10 mouse cellular contexts compared by ENCODE assay signal in the genomic region with DNA sequence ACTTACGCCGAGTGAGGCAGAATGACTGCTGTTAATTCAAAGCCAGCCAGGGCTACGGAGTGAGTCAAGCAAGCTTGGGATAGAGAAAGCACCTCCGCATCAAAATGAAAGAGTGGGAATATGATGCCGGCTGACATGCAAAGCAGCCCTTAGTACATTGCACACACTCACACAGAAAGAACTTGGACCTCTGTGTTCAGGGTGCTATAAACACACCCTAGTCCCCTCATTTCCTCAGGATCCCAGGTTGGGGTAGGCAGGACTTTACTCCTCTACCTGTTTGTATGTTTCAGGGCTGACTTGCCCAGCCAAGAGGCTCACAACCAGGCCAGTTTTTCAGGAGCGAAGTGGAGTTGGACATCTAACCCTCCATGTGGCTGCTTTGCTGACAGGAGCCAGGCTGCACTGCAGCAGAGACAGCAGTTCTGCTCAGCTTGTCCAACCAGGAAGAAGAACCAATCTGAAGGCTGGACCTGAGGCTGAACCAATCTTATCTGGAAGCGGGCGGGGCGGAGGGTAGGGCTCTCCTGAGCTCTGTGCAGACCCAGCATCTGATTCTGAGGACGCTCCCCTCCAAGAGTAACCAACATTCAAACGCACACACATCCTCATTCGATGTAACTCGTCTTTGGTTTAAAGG. TPM values are rescaled to one million over a fixed set of nuclear protein-coding genes. Genes with fewer than 3 reads are reported as not detected.
DNase-seq lines count a peak whose midpoint lies in the region; ATAC-seq and TF ChIP-seq lines count a peak whose summit lies in the region.
"Had no signal": no experiment of that assay in that cellular context is flagged by ENCODE, and none has a peak within 500 bp of the region (broad histone marks: within the 10 kb centered on the region; RNA-seq: fewer than 3 reads in every experiment).

No protein-coding gene starts in this region.

- no peak overlapping the region for H3K27ac ChIP-seq in gastrocnemius, adult 2 months
- H3K27ac ChIP-seq in heart, adult 2 months, result no peak overlapping the region; the same call in 1 of the 2 replicates
- peak overlapping the region; percentile 14 for H3K27ac ChIP-seq in kidney, embryonic 15.5 days
- H3K27ac ChIP-seq in hindbrain, embryonic 10.5 days, result no peak overlapping the region
- no peak overlapping the region for H3K27ac ChIP-seq in layer of hippocampus, adult 2 months

- no peak for TF ChIP-seq CTCF in gastrocnemius, adult 2 months (IDR thresholded peaks at IDR 0.05)
- TF ChIP-seq CTCF in heart, adult 2 months (IDR thresholded peaks at IDR 0.05), result no peak
- TF ChIP-seq CTCF in layer of hippocampus, adult 2 months (conservative IDR thresholded peaks at IDR 0.05), result no peak

- peak; percentile 54 for DNase-seq in gastrocnemius, adult 2 months
- DNase-seq in gastrocnemius, postnatal 25 days, result no peak
- peak in 1 of 2 experiments; percentile 46 for DNase-seq in heart, adult 2 months
- peak; percentile 52 for DNase-seq in ovary, postnatal 36 days (ENCODE audit: low spot score)
- no peak for DNase-seq in hindbrain, embryonic 10.5 days (ENCODE audit: low spot score)
- no peak for DNase-seq in layer of hippocampus, adult 2 months (ENCODE audit: low spot score in 2 of 2)
- no peak for DNase-seq in layer of hippocampus, postnatal 25 days (ENCODE audit: extremely low spot score in 1 of 2, low spot score in 1 of 2)
- DNase-seq: spleen, adult 18-20 months had no signal

- 0 out of 2 replicates have a peak, but pooled peaks have one; percentile 24 for TF ChIP-seq POLR2A in heart, adult 2 months (IDR thresholded peaks at IDR 0.05; ENCODE audit: insufficient read depth, low read depth, low read length)

- intact Hi-C loops in gastrocnemius, adult 2 months (cut with DNase I), result loop anchor here (10.0 kb wide), 1 partner anchor 375 kb away; a partner anchor contains a TSS
- intact Hi-C loops in heart, adult 2 months (cut with DNase I), result no loop called here

- peak overlapping the region; percentile 47 for H3K4me3 ChIP-seq in gastrocnemius, adult 2 months
- H3K4me3 ChIP-seq in heart, adult 2 months, result no peak overlapping the region
- H3K4me3 ChIP-seq in kidney, embryonic 15.5 days (replicated peaks), result no peak overlapping the region
- H3K4me3 ChIP-seq in hindbrain, embryonic 10.5 days, result no peak overlapping the region
- no peak overlapping the region for H3K4me3 ChIP-seq in layer of hippocampus, adult 2 months
- H3K4me3 ChIP-seq: megakaryocyte, embryonic 14.5 days had no signal

- no peaks in the 10 kb centered on the region for H3K79me2 ChIP-seq in heart, adult 2 months (replicated peaks; ENCODE audit: control insufficient read depth, insufficient read depth, low read length)

- H3K4me2 ChIP-seq in kidney, embryonic 15.5 days, result no peak overlapping the region

- no peaks in the 10 kb centered on the region for H3K36me3 ChIP-seq in heart, adult 2 months (ENCODE audit: control insufficient read depth, insufficient read depth, low read length)
- peaks cover 17% of the 10 kb centered on the region for H3K36me3 ChIP-seq in kidney, embryonic 15.5 days
- peaks cover 21% of the 10 kb centered on the region for H3K36me3 ChIP-seq in hindbrain, embryonic 10.5 days

- 56% methylated on average over 13 of the region's 13 CpGs for WGBS in heart, adult 2 months
- WGBS in kidney, embryonic 15.5 days, result 57% methylated on average over 13 of the region's 13 CpGs
- WGBS in hindbrain, embryonic 10.5 days, result 80% methylated on average over 13 of the region's 13 CpGs

- no peaks in the 10 kb centered on the region for H3K27me3 ChIP-seq in heart, adult 2 months (ENCODE audit: control insufficient read depth, insufficient read depth, low read length)
- no peaks in the 10 kb centered on the region for H3K27me3 ChIP-seq in kidney, embryonic 15.5 days
- H3K27me3 ChIP-seq in hindbrain, embryonic 10.5 days (ENCODE audit: insufficient read depth, poor library complexity, severe bottlenecking), result no peaks in the 10 kb centered on the region

- H3K9me3 ChIP-seq in kidney, embryonic 15.5 days (replicated peaks), result no peaks in the 10 kb centered on the region
- no peaks in the 10 kb centered on the region for H3K9me3 ChIP-seq in hindbrain, embryonic 10.5 days
- H3K9me3 ChIP-seq: megakaryocyte, embryonic 14.5 days had no signal

- no peaks in the 10 kb centered on the region; the same call in 1 of the 2 replicates for H3K4me1 ChIP-seq in heart, adult 2 months (ENCODE audit: control insufficient read depth, insufficient read depth, low read length)
- H3K4me1 ChIP-seq in kidney, embryonic 15.5 days, result peaks cover 17% of the 10 kb centered on the region; the same call in 1 of the 2 replicates
- peaks cover 7% of the 10 kb centered on the region for H3K4me1 ChIP-seq in hindbrain, embryonic 10.5 days (replicated peaks)

- ATAC-seq in kidney, embryonic 15.5 days (replicated peaks; ENCODE audit: low FRiP score), result 0 out of 2 replicates have a peak, but pooled peaks have one; percentile 30

- no peak overlapping the region for H3K9ac ChIP-seq in heart, adult 2 months (ENCODE audit: low read depth, low read length)
- H3K9ac ChIP-seq in kidney, embryonic 15.5 days, result no peak overlapping the region

- no peak for TF ChIP-seq EP300 in heart, adult 2 months (IDR thresholded peaks at IDR 0.05; ENCODE audit: insufficient read depth, low read depth, low read length)

RNA-seq across cellular contexts. Expression of a gene that starts 17.1 kb away (rescaled TPM):
- 1 to 10 TPM; 3.8 to 5.6 TPM for total RNA-seq in gastrocnemius, adult 2 months (2021)
- 1 to 10 TPM; 3.5 to 5.5 TPM for total RNA-seq in gastrocnemius, postnatal 25 days (2021)
- total RNA-seq in heart, adult 2 months (2021), result 1 to 10 TPM; 4.1 to 4.6 TPM
- polyA plus RNA-seq in heart, adult 2 months (2012; rRNA removed), result 25.9 and 26.3 TPM in 2 replicates
- polyA plus RNA-seq in kidney, embryonic 15.5 days (2015; fragmentation: Nextera tagmentation; extraction: Ambion mirVana), result 59.3 and 66.2 TPM in 2 replicates
- 53.3 and 58.7 TPM in 2 replicates for polyA plus RNA-seq in hindbrain, embryonic 10.5 days (2016; fragmentation: Nextera tagmentation; extraction: Ambion mirVana)
- total RNA-seq in layer of hippocampus, adult 2 months (2021), result 10 to 100 TPM; 74.0 to 76.7 TPM
- total RNA-seq in layer of hippocampus, postnatal 25 days (2021), result 10 to 100 TPM; 69.8 to 76.2 TPM

RNA-seq across cellular contexts. Expression of a gene that starts 23.2 kb away (rescaled TPM):
- under 1 TPM; 0.26 to 0.36 TPM for total RNA-seq in gastrocnemius, adult 2 months (2021)
- total RNA-seq in gastrocnemius, postnatal 25 days (2021), result under 1 TPM in 1 of 2 experiments, not detected in 1; 0.15 TPM
- under 1 TPM in 1 of 2 experiments, not detected in 1; 0.11 TPM for total RNA-seq in heart, adult 2 months (2021)
- polyA plus RNA-seq in heart, adult 2 months (2012; rRNA removed), result not detected in 2 replicates
- 0.68 and 1.9 TPM in 2 replicates for polyA plus RNA-seq in kidney, embryonic 15.5 days (2015; fragmentation: Nextera tagmentation; extraction: Ambion mirVana)
- 0.46 and 0.81 TPM in 2 replicates for polyA plus RNA-seq in hindbrain, embryonic 10.5 days (2016; fragmentation: Nextera tagmentation; extraction: Ambion mirVana)
- total RNA-seq in layer of hippocampus, adult 2 months (2021), result not detected
- not detected for total RNA-seq in layer of hippocampus, postnatal 25 days (2021)

RNA-seq across cellular contexts. Expression of a gene that starts 24.7 kb away (rescaled TPM):
- 10 to 100 TPM; 10.9 to 12.1 TPM for total RNA-seq in gastrocnemius, adult 2 months (2021)
- total RNA-seq in gastrocnemius, postnatal 25 days (2021), result 10 to 100 TPM; 11.8 to 12.1 TPM
- total RNA-seq in heart, adult 2 months (2021), result 10 to 100 TPM; 11.7 to 11.9 TPM
- 17.1 and 24.6 TPM in 2 replicates for polyA plus RNA-seq in heart, adult 2 months (2012; rRNA removed)
- 15.9 and 18.8 TPM in 2 replicates for polyA plus RNA-seq in kidney, embryonic 15.5 days (2015; fragmentation: Nextera tagmentation; extraction: Ambion mirVana)
- polyA plus RNA-seq in hindbrain, embryonic 10.5 days (2016; fragmentation: Nextera tagmentation; extraction: Ambion mirVana), result 12.8 and 13.9 TPM in 2 replicates
- 10 to 100 TPM; 11.5 to 12.3 TPM for total RNA-seq in layer of hippocampus, adult 2 months (2021)
- total RNA-seq in layer of hippocampus, postnatal 25 days (2021), result 10 to 100 TPM; 12.0 to 12.1 TPM

RNA-seq across cellular contexts. Expression of a gene that starts 51.6 kb away (rescaled TPM):
- 100 to 1,000 TPM; 208 to 217 TPM for total RNA-seq in gastrocnemius, adult 2 months (2021)
- 100 to 1,000 TPM; 153 to 158 TPM for total RNA-seq in gastrocnemius, postnatal 25 days (2021)
- total RNA-seq in heart, adult 2 months (2021), result 100 to 1,000 TPM; 334 to 410 TPM
- polyA plus RNA-seq in heart, adult 2 months (2012; rRNA removed), result 602 and 658 TPM in 2 replicates
- polyA plus RNA-seq in kidney, embryonic 15.5 days (2015; fragmentation: Nextera tagmentation; extraction: Ambion mirVana), result 75.6 and 93.6 TPM in 2 replicates
- polyA plus RNA-seq in hindbrain, embryonic 10.5 days (2016; fragmentation: Nextera tagmentation; extraction: Ambion mirVana), result 38.6 and 44.4 TPM in 2 replicates
- 100 to 1,000 TPM; 350 to 371 TPM for total RNA-seq in layer of hippocampus, adult 2 months (2021)
- total RNA-seq in layer of hippocampus, postnatal 25 days (2021), result 100 to 1,000 TPM; 299 to 321 TPM

Comparison
In these comparisons a context has a peak if more than half of its experiments do, and no peak if none do; other contexts are left out.
1. DNase-seq: peak in gastrocnemius, adult 2 months (single experiment) and ovary, postnatal 36 days (single experiment); none in gastrocnemius, postnatal 25 days (single experiment), hindbrain, embryonic 10.5 days (single experiment), layer of hippocampus, adult 2 months (0 of 2) and layer of hippocampus, postnatal 25 days (0 of 2).
2. RNA of a gene that starts 17.1 kb away (total RNA-seq): 74.0 to 76.7 TPM in layer of hippocampus, adult 2 months and 69.8 to 76.2 TPM in layer of hippocampus, postnatal 25 days; 3.8 to 5.6 TPM in gastrocnemius, adult 2 months, 3.5 to 5.5 TPM in gastrocnemius, postnatal 25 days and 4.1 to 4.6 TPM in heart, adult 2 months; every median in the first group is over 10 times any median in the second.